Mouse (Mus musculus) heart, adult 11 months (tissue): ENCODE results near the gene Jak1.

Source experiments
- DNase-seq: peaks from one replicate; pipeline ENCODE4 v3.0.0; 2022

Jak1 gene

GRCm38 (mm10) chr4:101264741-101265513, at the start of gene Jak1:
Jak1 (minus strand) TSS chr4:101265282.
- DNase-seq, result peak; percentile 100

- peak; percentile 61 for DNase-seq
Observed at GRCm38 (mm10) chr4:101312055-101312454, 47.0 kb upstream of the Jak1 start.

- DNase-seq, result no peak
Observed at GRCm38 (mm10) chr4:101308166-101308565, 43.1 kb upstream of the Jak1 start.

- no peak for DNase-seq
Observed at GRCm38 (mm10) chr4:101307286-101307685, 42.2 kb upstream of the Jak1 start.

GRCm38 (mm10) chr4:101306132-101306915, 41.2 kb upstream of the Jak1 start:
- peak; percentile 82 for DNase-seq

GRCm38 (mm10) chr4:101305126-101305525, 40.0 kb upstream of the Jak1 start:
- peak; percentile 95 for DNase-seq

GRCm38 (mm10) chr4:101304114-101304513, 39.0 kb upstream of the Jak1 start:
- DNase-seq, result no peak

- DNase-seq, result no peak
Observed at GRCm38 (mm10) chr4:101300392-101300910, 35.4 kb upstream of the Jak1 start.

- no peak for DNase-seq
Observed at GRCm38 (mm10) chr4:101298311-101298990, 33.4 kb upstream of the Jak1 start.

GRCm38 (mm10) chr4:101296836-101297235, 31.8 kb upstream of the Jak1 start:
- DNase-seq, result no peak

- no peak for DNase-seq
Observed at GRCm38 (mm10) chr4:101295788-101296187, 30.7 kb upstream of the Jak1 start.

GRCm38 (mm10) chr4:101293661-101294060, 28.6 kb upstream of the Jak1 start:
- no peak for DNase-seq

- DNase-seq, result peak; percentile 99
Observed at GRCm38 (mm10) chr4:101292736-101293541, 27.9 kb upstream of the Jak1 start.

GRCm38 (mm10) chr4:101292028-101292735, 27.1 kb upstream of the Jak1 start:
- peak; percentile 99 for DNase-seq

GRCm38 (mm10) chr4:101288292-101288691, 23.2 kb upstream of the Jak1 start:
- DNase-seq, result peak; percentile 55

- DNase-seq, result peak; percentile 75
Observed at GRCm38 (mm10) chr4:101286562-101286961, 21.5 kb upstream of the Jak1 start.

GRCm38 (mm10) chr4:101285906-101286432, 20.9 kb upstream of the Jak1 start:
- peak; percentile 82 for DNase-seq

- DNase-seq, result peak; percentile 93
Observed at GRCm38 (mm10) chr4:101283938-101284337, 18.9 kb upstream of the Jak1 start.

GRCm38 (mm10) chr4:101282237-101282636, 17.2 kb upstream of the Jak1 start:
- no peak for DNase-seq

- DNase-seq, result peak; percentile 89
Observed at GRCm38 (mm10) chr4:101280119-101280518, 15.0 kb upstream of the Jak1 start.

GRCm38 (mm10) chr4:101276456-101277070, 11.5 kb upstream of the Jak1 start:
- DNase-seq, result no peak
